Mouse (Mus musculus) gastrocnemius, postnatal 36 days (tissue): ENCODE results near the gene Ccr9. TPM values are rescaled to one million over a fixed set of nuclear protein-coding genes. Genes with fewer than 3 reads are reported as not detected.
A peak's percentile ranks its signal among the peaks of the same experiment; 100 is the strongest.
"Not testable (repeated sequence)": the region's sequence is repeated elsewhere in the genome, so short reads cannot be mapped to it uniquely, and the experiment has no call there.

Experiments used
- DNase-seq, 2 experiments: peaks; one replicate each; pipeline ENCODE4 v3.0.0; 2022
- intact Hi-C: fragments of 180-260 bp; cut with DNase I; formaldehyde crosslinking; loops from one replicate; pipeline ENCODE4 v1.15.1; 2025
- long read RNA-seq, 2 experiments: library from polyadenylated mRNA; stranded (forward); transcript quantifications; one replicate each; pipeline ENCODE4 v2.0.0; 2021
- total RNA-seq, 2 experiments: library from RNA; stranded (reverse); gene quantifications; 2 replicates each; pipeline ENCODE4 v1.2.3; 2021

Gene Ccr9
- 1 to 10 TPM in 1 of 2 experiments, not detected in 1; 1.3 TPM for total RNA-seq
- long read RNA-seq, experiment 1: 0 reads
- long read RNA-seq, experiment 2, partial matches to known transcripts: 0 of 1 reads
- long read RNA-seq, experiment 2, other reads (novel, unspliced or antisense): 1 of 1 reads

DNA sequence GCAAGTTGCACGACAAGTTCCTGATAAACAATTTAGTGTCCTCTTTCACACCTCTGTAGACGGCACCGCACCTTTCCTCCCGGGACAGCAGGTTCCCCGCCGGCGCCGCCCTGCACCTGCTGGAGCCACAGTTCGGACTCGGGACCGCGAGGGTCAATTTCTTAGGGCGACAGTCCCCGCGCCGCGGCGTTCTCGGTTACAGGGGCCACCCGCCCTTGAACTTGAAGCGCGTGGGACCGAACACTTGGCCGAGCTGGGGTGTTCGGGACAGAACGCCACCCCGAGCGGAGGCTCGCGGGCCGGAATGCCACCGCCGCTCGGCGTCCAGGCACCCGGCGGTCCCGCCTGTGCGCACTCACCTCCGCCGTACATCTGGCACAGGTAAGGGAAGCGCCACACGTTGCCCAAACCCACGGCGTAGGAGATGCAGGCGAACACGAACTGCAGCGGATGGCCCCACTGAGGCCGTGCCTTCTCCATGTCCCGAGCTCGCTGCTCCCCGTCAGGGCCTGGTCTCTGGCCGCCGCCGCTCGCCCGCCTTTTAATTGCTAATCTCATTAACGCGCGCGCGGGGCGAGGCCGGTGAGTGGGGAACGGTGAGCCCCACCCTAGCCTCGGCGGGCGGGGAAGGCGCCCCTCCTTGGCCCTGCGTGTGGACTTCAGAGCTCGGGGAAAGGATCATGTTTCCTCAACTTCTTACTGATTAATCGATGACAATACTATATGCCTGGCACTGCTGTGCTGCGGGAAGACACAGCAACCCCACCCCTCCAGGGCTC is at the start of gene Ccr9, which contains the start of gene Slc6a20a:
Gene Ccr9, plus strand, starts transcription at position 113 of the 779 bp plus-strand sequence.
Gene Slc6a20a, minus strand, starts transcription at position 559 of the 779 bp plus-strand sequence.
- DNase-seq: no peak
- intact Hi-C loops: no loop called here

DNA sequence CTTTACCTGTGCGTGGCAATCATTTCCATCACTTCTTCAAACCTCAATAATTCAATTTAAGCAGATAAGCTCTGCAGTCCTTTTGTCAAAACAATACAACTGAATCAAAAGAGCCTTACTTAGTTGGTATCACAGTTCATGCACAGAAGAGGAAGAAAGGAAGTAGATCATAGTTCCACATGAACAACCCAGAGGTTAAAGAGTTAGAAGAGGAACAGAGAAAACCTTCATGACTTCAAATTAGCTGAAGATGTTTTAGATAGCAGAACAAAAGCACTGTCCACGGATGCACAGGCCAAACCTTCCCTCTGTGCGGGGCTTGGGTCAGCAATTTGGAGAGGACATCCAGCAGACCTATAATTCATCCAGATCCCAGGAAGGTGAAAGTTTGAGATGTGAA is 46.6 kb upstream of the Ccr9 start:
- no peak for DNase-seq
- intact Hi-C loops: no loop called here

DNA sequence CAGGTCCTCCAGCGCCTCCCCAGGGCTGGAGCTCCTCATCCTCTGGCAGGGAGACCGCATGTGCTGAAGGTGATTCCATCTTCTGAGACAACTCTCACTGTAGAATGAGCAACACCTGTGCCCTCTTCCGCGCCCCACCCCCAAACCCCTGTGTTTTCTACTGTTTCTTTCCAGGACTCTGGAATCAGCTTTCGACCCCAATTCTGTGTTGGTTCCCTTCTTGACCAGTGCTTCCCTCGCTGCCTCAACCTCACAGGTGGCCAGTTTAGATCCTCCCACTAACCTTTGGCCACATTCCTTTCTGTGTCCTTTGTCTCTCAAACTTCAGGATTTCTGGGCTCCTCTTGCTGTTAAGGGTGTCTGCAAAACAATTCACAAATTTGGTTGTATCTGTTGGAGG is 46.0 kb upstream of the Ccr9 start, which contains the start of gene Slc6a20b:
Gene Slc6a20b, minus strand, starts transcription at position 285 of the 400 bp plus-strand sequence.
- intact Hi-C loops: no loop called here
- no peak for DNase-seq

DNA sequence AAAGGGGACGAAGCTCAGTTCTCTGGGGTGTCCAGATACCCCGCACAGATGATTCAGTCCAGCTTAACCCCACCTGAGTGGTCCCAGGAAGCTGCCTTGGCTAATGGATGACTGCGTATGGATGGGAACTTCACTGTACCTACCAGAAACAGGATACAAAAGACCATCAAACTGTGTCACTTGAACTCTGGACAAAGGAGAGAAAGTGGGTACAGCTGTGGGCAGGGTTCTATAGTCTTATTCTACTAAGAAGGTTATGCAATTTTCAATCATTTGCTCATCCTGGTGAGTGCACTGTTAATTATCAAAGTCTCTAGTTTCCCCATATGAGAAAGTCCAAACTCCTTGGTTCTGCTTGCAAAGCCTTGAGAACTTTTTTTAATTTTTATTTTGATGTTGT is 45.2 kb upstream of the Ccr9 start:
- no peak for DNase-seq
- intact Hi-C loops: no loop called here

DNA sequence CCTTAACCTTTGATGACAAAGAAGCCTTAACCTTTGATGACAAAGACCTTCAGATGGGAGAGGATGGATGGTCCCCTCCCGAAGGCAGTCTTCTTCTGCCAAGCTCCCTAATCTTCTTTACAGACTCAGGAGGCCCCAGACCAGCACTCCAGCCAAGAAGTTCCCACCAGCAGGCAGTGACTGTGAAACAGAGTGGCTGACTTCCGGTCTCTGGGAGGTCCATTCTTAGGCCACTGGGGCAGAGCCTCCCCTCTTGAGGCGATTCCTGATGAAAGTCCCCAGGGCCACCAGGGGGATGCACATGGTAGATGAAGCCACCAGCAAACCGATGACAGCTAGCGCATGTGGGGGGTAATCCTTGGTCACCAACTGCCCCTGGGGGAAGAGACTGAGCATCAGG is 41.5 kb upstream of the Ccr9 start:
- intact Hi-C loops: no loop called here
- no peak for DNase-seq

DNA sequence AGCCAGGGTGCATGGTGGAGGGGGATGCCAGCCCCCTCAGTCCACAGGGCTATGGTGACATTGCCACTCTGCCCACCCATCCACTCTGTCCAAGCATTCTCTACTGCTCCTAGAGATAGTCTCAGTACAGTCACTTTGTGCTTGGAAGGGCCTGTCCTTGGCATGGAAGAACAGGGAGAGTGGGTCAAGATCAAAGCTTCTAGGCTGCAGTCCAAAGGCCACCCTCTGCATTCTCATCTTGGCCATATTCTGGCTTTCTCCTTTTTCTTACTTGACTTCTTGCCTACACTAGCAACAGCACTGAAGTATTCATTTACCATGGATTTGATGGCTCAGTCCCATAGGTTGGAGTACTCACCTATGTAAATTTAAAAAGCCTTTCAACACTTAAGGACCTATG is 40.0 kb upstream of the Ccr9 start:
- DNase-seq: no peak

DNA sequence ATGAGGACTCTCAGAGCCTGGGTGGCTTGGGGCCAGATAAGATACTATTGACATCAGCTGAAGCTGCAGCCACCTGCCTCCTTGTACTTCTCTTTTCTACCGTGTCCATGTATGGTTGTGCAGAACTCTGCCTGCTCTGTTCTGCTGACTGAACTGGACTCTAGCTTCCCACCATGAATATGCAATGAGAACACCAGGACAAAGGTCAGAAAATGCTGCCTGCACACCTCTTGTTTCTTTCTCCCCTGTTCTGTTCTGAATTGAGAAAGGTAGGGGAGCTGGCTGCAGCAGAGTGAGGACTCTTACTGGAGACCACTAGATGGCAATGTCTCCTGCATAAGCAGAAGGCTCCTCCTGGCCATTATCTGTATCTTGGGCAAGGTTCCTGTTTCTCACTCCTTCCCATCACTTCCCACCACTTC is 39.6 kb upstream of the Ccr9 start:
- no peak for DNase-seq
- intact Hi-C loops: no loop called here

More for the DNA sequence above, 40.0 kb upstream of the Ccr9 start:
- intact Hi-C loops: no loop called here

DNA sequence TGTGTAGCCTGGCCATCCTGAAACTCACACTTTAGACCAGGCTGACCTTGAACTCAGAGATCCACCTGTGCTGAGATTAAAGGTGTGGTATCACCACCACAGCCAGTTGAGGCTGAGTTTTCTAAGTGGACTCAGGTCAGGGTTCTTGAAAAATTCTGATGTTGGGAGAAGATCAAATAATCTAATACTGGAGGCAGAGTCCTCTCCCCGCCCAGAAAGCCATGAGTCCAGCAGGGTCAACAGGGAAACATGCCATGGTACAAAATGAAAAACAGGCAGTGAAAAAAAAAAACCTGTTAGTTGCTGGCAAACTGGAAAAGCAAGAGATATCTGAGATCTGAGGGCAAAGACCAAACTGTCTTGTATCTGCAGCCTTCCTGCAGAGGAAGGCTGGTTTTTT is 38.1 kb upstream of the Ccr9 start:
- DNase-seq: no peak
- intact Hi-C loops: no loop called here

DNA sequence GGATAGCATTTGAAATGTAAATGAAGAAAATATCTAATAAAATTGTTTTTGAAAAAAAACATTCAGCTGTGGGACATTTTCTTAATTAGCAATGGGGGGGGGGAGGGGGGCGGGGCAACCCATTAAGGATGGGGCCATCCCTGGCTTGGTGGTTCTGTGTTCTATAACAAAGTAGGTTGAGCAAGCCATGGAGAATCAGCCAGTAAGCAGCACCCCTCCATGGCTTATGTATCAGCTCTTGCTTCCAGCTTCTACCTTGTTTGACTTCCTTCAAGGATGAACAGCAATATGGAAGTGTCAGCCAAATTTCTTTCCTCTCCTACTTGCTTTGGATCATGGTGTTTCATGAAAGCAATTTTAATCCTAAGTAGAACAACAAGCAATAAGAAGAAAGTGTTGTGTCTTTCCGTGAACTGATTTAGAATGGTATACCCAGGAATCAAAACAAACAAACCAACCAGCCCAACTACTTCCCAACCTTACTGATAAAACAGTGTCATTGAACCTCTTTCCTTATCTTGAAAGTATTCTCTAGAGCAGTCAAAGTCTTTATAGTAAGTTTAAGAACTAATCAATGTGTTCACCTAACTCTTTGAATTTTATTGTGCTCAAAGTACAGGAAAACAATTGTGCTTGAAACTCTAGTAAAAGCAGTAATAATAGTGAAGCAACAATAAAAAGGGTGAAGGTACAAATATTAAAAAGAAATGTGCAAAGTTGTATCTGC is 28.3 kb upstream of the Ccr9 start:
- no peak for DNase-seq
- intact Hi-C loops: no loop called here

DNA sequence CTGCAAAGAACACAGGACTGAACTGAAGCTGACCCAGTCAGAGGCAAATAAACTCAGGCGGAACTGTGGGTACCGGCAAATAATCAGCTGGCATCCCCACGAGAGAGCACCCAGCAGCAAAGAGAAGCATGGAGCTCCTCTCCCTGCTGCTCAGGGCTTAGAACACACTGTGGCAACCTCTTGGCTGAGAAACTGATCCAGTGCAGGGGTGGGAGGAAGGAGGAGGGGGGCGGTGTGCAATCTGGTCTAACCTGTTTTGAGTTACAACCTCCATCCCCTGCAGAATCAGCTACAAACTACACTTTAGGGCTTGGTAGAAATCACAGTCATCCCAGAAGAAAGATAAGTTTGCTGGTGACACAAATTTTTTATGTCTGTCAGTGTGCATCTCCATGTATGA is 26.9 kb upstream of the Ccr9 start:
- intact Hi-C loops: no loop called here
- DNase-seq: no peak

DNA sequence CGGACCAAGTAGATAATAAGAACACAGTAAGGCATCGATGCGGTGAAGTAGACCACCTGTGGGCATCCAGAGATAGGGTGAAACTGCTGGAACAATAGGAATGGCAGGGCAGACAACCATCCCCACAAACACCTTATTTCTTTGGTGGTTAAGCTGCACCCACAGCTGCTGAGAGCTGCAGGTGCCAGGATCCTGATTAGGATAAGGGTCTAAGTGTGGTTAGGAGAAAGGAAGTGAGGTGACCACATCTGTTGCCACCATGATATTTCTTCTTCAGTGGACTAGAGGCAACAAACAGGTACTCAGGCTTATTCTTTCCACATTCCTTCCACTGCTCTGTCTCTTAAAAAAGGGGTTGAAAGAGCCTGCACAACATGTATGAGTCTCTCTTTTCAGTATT is 20.8 kb upstream of the Ccr9 start:
- intact Hi-C loops: no loop called here
- DNase-seq: no peak

DNA sequence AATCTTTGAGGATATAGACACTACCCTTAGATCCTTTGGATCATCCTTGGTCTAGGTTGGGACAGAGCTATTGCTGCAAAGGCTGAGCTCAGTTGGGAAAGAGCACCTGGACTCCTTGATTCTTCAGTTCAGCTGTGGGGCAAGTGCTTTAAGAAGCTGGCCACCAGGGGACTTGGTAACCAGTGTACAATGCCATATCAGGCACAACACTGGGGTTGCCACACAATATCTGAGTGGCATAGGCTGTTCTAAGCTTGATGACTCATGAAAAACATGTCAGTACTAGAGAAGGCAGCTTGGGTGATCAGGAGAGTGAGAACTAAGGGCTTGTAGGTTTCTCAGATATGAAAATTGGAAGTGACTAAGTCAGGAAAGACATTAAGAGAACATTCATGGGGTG is 19.3 kb upstream of the Ccr9 start:
- no peak for DNase-seq
- intact Hi-C loops: no loop called here

DNA sequence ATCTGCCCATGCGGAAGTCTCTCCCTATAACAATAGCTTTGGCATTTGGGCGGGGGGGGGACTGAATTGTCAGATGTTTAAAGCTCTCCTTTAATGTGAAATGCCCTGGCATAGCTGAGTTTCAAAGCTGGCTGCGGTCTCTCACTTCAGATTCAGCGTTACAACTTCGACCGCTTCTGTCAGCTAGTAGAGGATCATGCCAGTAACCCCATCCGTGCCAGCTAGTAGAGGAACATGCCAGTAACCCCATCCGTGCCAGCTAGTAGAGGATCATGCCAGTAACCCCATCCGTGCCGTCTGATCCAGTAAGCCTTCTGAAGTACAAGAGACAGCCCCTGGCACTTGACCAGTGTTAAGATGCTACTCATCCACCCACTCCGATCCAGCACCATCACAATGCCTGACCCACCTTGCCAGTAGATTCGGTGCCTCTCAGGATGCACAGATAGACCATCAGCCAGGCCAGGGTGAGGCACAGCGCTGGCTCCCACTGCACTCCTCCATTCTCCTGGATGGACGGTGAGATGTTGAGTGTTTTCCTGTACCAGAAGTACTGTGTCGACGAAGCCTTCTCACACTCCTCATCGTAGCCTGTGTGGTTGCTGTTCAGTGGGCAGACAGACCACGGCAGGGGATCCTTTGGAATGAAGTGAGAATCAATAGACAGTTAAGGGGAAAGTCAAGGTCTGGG is 18.1 kb upstream of the Ccr9 start:
- DNase-seq: not testable (repeated sequence)
- intact Hi-C loops: loop anchor here (5.0 kb wide), 1 partner anchor 48 kb away; no protein-coding TSS in a partner anchor

DNA sequence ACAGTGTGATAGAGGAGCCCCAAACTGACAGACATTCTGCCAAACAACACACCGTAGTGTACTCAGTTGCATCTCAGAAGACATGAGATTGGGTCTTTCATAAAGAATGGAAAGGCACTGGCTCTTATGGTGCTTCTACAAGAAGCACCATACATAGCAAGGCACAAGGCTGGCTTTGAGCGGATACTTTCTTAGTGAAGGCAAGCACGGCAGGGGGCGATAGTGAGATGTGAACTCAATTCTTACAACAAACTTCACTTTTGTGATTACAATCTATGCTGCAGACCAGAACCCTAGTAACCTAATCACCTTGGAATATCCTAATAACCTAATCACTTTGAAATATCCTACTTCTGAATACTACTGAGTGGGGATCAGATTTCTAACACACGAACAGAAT is 12.6 kb upstream of the Ccr9 start:
- peak in 1 of 2 experiments; percentile 23 for DNase-seq
- intact Hi-C loops: no loop called here

DNA sequence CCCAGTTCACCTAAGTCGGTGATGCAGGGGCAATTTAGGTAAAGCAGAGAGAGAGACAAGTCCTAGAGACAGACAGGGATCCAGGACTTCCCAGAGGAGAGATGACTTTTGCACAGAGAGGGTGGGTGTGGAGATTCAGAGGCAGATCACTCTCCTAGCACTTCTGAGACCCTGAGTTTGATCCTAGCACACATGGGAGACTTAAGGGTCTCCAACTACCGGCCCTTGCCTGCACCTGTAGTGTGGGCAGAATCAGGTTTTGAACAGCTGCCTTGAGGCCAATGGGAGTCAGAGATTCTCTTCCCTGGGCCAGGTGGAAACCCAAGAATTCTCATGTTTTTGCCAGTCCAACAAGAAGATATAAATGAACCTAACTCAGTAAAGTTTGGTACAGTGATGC is 959 bp downstream of the Ccr9 start:
- no peak for DNase-seq
- intact Hi-C loops: no loop called here

DNA sequence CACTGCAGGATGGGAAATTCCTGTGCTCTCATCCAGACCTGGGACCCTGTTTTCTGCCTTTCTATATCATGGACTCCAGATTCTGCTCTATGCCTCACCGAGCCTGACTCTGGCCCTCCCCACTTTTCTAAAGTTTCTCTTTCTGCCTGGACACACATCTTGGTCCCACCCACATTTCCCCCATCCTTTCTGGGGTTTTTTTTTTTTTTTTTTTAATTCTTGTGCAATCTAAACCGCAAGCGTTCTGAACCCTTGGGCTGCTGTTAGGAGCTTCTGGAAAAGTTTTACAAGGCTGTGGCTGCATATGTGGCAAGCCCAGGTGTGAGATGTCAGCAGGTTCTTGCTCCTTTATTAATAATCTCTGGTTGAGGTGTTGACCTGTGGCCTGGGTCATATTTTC is 5.5 kb downstream of the Ccr9 start:
- DNase-seq: no peak
- intact Hi-C loops: no loop called here

DNA sequence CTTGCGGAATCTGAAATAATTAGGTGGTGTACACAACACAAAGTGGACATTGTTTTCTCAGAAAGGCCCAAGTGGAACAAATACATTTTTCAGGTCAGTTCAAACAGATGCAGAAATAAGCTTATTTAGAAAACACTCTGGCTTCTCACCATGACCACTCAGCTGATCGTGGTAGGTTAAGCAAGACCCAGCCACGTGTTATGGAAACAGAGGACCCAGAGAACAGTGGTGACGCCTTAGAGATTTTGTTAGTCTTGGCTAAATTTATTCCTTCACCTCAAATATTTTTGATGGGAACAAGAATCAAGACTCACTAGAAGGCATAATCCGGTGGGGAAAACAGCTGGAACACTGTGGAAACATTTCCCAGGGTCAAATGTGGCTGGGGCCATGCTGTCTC is 8.0 kb downstream of the Ccr9 start:
- intact Hi-C loops: no loop called here
- no peak for DNase-seq

DNA sequence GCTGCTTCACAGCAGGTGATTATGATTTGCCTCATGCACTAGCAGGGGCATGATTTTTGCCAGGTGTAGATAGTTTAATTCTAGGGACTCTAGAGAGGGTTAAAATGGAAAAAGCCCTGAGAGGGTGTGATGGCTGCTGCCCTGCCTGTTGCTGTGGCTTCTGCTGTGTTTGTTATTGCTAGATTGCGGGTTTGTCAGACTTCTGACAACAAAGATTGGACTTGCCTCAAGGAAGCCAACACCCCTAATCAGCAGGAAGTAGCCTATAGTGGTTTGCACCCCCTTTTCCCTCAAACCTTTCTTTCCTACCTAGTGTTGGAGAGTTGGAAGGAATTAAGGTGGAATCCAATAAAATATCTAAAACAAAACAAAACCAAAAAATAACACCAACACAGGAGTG is 10.0 kb downstream of the Ccr9 start:
- no peak for DNase-seq
- intact Hi-C loops: no loop called here

DNA sequence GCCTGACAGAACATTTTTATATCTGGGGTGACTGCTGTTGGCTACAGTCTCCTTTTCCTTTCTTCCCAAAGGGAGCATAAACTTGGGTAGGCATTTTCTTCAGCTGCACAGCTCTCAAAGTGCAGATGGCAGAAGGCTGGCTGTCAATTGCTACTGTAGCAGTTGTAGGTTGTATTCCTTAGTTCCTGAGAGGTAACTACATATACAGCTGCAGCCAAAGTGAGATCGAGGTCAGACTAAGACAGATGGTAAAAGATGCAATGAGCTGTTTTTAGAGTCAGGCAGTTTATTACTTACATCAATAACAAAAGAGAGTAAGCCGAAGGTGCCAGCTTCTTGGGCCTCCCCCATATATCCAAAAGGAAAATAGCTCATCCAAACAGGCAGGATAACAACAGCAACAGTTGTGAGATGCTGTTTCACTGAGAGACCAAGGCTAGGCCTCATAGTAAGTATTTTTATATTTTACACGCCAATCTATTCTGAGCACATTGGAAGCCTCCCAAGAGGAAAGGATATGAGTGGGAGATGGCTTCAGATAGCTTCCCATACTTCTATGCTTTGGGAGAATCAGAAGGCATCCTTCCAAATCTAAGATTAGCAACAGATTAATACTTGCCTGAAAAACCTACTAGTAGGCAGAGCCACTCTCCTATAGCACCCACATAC is 17.5 kb downstream of the Ccr9 start:
- intact Hi-C loops: no loop called here
- DNase-seq: no peak

DNA sequence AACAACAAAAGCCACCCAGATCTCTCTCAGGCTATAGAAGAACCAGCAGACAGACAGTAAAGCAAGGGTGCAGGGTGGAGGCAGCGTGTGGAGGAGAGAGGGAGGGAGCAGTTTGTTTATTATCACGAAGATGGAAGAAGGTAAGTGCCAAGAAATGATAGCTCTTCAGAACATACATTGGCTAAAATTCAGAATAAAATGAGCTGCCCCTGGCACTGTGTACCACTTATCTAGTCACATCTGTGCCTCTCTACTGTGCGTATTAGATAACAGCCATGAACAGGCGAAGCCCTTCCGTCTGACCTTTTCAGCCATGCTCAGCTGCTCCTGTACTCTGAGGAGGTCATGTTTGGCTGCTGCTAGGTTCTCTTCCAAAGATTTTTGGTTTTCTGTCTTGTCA is 23.6 kb downstream of the Ccr9 start:
- intact Hi-C loops: no loop called here

More for the DNA sequence above, 23.6 kb downstream of the Ccr9 start:
- no peak for DNase-seq
